Mouse (Mus musculus) myocyte (in vitro differentiated cells): ENCODE data around the gene Wsb1.

Experiments
- CEBPB ChIP-seq: IDR thresholded peaks from 2 replicates; pipeline ENCODE4 v1.6.1; 2011; ENCODE audit warnings: mild to moderate bottlenecking, moderate library complexity; ENCODE audit not compliant: poor library complexity, insufficient read depth, severe bottlenecking
- E2F4 ChIP-seq: IDR thresholded peaks from one replicate; pipeline ENCODE4 v1.6.1; 2011; ENCODE audit warnings: mild to moderate bottlenecking, control low read depth, moderate library complexity; ENCODE audit not compliant: insufficient read depth
- MAX ChIP-seq: IDR thresholded peaks from one replicate; pipeline ENCODE4 v1.6.1; 2011; ENCODE audit warnings: low read depth, mild to moderate bottlenecking, control low read depth
- MYOD1 ChIP-seq, 3 experiments: IDR thresholded peaks; one replicate each; pipeline ENCODE4 v1.6.1; 2011; ENCODE audit warnings: control low read depth in 2 of 3, low read depth in 2 of 3, mild to moderate bottlenecking in 2 of 3, moderate library complexity in 1 of 3; ENCODE audit not compliant: insufficient read length in 2 of 3, control insufficient read depth in 1 of 3
- MYOG ChIP-seq, 3 experiments: IDR thresholded peaks; one replicate each; pipeline ENCODE4 v1.6.1; 2011; ENCODE audit warnings: control low read depth in 2 of 3, low read depth in 2 of 3, mild to moderate bottlenecking in 2 of 3; ENCODE audit not compliant: insufficient read length in 2 of 3, control insufficient read depth in 1 of 3, insufficient read depth in 1 of 3
- POLR2A ChIP-seq: IDR thresholded peaks from one replicate; pipeline ENCODE4 v1.6.1; 2011; ENCODE audit warnings: low read depth, mild to moderate bottlenecking, control low read depth, moderate library complexity; ENCODE audit not compliant: insufficient read length
- REST ChIP-seq: IDR thresholded peaks from one replicate; pipeline ENCODE4 v1.6.1; 2011; ENCODE audit warnings: mild to moderate bottlenecking, control low read depth, moderate library complexity; ENCODE audit not compliant: insufficient read depth, insufficient read length
- TCF12 ChIP-seq: IDR thresholded peaks from one replicate; pipeline ENCODE4 v1.6.1; 2011; ENCODE audit warnings: mild to moderate bottlenecking, control low read depth; ENCODE audit not compliant: poor library complexity, insufficient read depth, severe bottlenecking
- USF1 ChIP-seq: IDR thresholded peaks from one replicate; pipeline ENCODE4 v1.6.1; 2011; ENCODE audit warnings: low read depth, mild to moderate bottlenecking, control low read depth, moderate library complexity

DNA sequence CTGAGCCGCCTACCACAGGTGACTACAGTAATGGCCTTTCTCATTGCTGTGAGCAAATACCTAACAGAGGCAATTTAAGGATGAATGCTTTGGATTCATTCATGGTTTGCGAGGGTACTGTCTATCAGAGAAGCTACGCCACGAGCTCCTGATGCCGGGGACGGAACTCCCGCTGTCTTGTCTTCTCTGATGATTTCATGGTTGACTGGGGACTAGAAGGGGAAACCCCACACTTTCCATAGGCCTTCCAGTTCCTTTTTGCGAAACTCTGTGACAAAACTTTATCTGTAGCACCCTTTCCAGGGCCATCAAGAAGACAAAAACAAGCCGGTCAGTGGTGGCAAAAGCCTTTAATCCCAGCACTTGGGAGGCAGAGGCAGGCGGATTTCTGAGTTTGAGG, 46.8 kb downstream of the Wsb1 start:
- no peak for TF ChIP-seq POLR2A
- TF ChIP-seq MYOG (IDR thresholded peaks at IDR 0.05; ENCODE audit: control insufficient read depth in 1 of 3, insufficient read depth in 1 of 3, insufficient read length in 2 of 3, low read depth in 2 of 3) = no peak
- TF ChIP-seq E2F4 = no peak
- no peak for TF ChIP-seq MYOD1 (IDR thresholded peaks at IDR 0.05; ENCODE audit: control insufficient read depth in 1 of 3, insufficient read length in 2 of 3, low read depth in 2 of 3)
- no peak for TF ChIP-seq USF1
- no peak for TF ChIP-seq CEBPB
- no peak for TF ChIP-seq MAX
- TF ChIP-seq TCF12 = no peak
- TF ChIP-seq REST = no peak
